In the genomic region with DNA sequence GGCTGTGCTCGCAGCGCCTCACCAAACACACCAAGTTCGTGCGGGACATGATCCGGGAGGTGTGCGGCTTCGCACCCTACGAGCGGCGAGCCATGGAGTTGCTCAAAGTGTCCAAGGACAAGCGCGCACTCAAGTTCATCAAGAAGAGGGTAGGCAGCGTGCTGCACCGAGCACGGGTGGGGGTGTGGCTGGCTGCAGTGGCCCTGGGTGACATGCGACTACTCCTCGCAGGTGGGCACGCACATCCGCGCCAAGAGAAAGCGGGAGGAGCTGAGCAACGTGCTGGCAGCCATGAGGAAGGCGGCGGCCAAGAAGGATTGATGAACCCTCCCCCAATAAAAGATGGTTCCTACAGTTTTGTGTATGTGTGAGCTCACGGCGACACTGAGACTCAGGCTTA, we compare ENCODE assay signal across 8 mouse cellular contexts. TPM values are rescaled to one million over a fixed set of nuclear protein-coding genes. Genes with fewer than 3 reads are reported as not detected.
A peak's percentile ranks its signal among the peaks of the same experiment; 100 is the strongest.
DNase-seq lines count a peak whose midpoint lies in the region; ATAC-seq and TF ChIP-seq lines count a peak whose summit lies in the region.
"Not testable (repeated sequence)": the region's sequence is repeated elsewhere in the genome, so short reads cannot be mapped to it uniquely, and the experiment has no call there.

No protein-coding gene starts in this region.

- peak overlapping the region; percentile 62 for H3K4me3 ChIP-seq in embryonic facial prominence, embryonic 13.5 days
- peak overlapping the region; percentile 77 for H3K4me3 ChIP-seq in heart, embryonic 13.5 days
- peak overlapping the region; percentile 67 for H3K4me3 ChIP-seq in intestine, postnatal 0 days (ENCODE audit: low read depth, low read length)
- H3K4me3 ChIP-seq in liver, adult 2 months (ENCODE audit: insufficient read depth, low read depth, low read length) = peak overlapping the region; percentile 90
- H3K4me3 ChIP-seq in midbrain, embryonic 12.5 days = peak overlapping the region; percentile 77
- H3K4me3 ChIP-seq in spleen, adult 2 months (ENCODE audit: extremely low read depth, insufficient read depth, insufficient read length) = peak overlapping the region; percentile 70

- peak overlapping the region; percentile 88 for H3K9ac ChIP-seq in embryonic facial prominence, embryonic 13.5 days
- H3K9ac ChIP-seq in heart, embryonic 13.5 days = peak overlapping the region; percentile 96
- H3K9ac ChIP-seq in intestine, postnatal 0 days (ENCODE audit: low read depth, low read length) = peak overlapping the region; percentile 82
- H3K9ac ChIP-seq in liver, adult 2 months (ENCODE audit: low read depth, low read length) = peak overlapping the region; percentile 93
- H3K9ac ChIP-seq in midbrain, embryonic 12.5 days (replicated peaks) = peak overlapping the region; percentile 82

- not testable (repeated sequence) for ATAC-seq in embryonic facial prominence, embryonic 13.5 days (ENCODE audit: insufficient number of reproducible peaks, insufficient read depth, low FRiP score, low TSS enrichment, low read depth); heart, embryonic 13.5 days (ENCODE audit: extremely low read depth, insufficient number of reproducible peaks, low FRiP score, low TSS enrichment); intestine, postnatal 0 days; midbrain, embryonic 12.5 days (ENCODE audit: low FRiP score, low read depth)

- not testable (repeated sequence) for H3K9me3 ChIP-seq in embryonic facial prominence, embryonic 13.5 days; heart, embryonic 13.5 days; intestine, postnatal 0 days (ENCODE audit: control insufficient read depth); midbrain, embryonic 12.5 days

- H3K36me3 ChIP-seq in embryonic facial prominence, embryonic 13.5 days = peaks cover 48% of the 10 kb centered on the region
- peaks cover 49% of the 10 kb centered on the region for H3K36me3 ChIP-seq in heart, embryonic 13.5 days
- H3K36me3 ChIP-seq in intestine, postnatal 0 days (ENCODE audit: control insufficient read depth, insufficient read depth) = peaks cover 41% of the 10 kb centered on the region
- H3K36me3 ChIP-seq in liver, adult 2 months (ENCODE audit: control insufficient read depth, insufficient read depth, low read length) = not testable (repeated sequence)
- peaks cover 47% of the 10 kb centered on the region for H3K36me3 ChIP-seq in midbrain, embryonic 12.5 days
- H3K36me3 ChIP-seq in spleen, adult 2 months (ENCODE audit: control insufficient read depth, insufficient read depth, low read length) = peaks cover 31% of the 10 kb centered on the region

- H3K4me1 ChIP-seq in embryonic facial prominence, embryonic 13.5 days = peaks cover 25% of the 10 kb centered on the region
- peaks cover 38% of the 10 kb centered on the region for H3K4me1 ChIP-seq in heart, embryonic 13.5 days
- not testable (repeated sequence) for H3K4me1 ChIP-seq in intestine, postnatal 0 days (replicated peaks; ENCODE audit: control insufficient read depth, insufficient read depth, low read length)
- H3K4me1 ChIP-seq in liver, adult 2 months (ENCODE audit: control insufficient read depth, insufficient read depth, low read length) = peaks cover 14% of the 10 kb centered on the region
- peaks cover 27% of the 10 kb centered on the region for H3K4me1 ChIP-seq in midbrain, embryonic 12.5 days
- H3K4me1 ChIP-seq in spleen, adult 2 months (ENCODE audit: control insufficient read depth, insufficient read depth, insufficient read length) = peaks cover 11% of the 10 kb centered on the region; the same call in 1 of the 2 replicates

- WGBS in embryonic facial prominence, embryonic 13.5 days = under 1% methylated on average over 26 of the region's 26 CpGs
- under 1% methylated on average over 26 of the region's 26 CpGs for WGBS in heart, embryonic 13.5 days
- WGBS in intestine, postnatal 0 days = under 1% methylated on average over 26 of the region's 26 CpGs
- under 1% methylated on average over 26 of the region's 26 CpGs for WGBS in liver, adult 2 months
- WGBS in midbrain, embryonic 12.5 days = under 1% methylated on average over 26 of the region's 26 CpGs
- under 1% methylated on average over 26 of the region's 26 CpGs for WGBS in spleen, adult 2 months

- peak overlapping the region; percentile 89 for H3K4me2 ChIP-seq in embryonic facial prominence, embryonic 13.5 days
- peak overlapping the region; percentile 94 for H3K4me2 ChIP-seq in heart, embryonic 13.5 days
- H3K4me2 ChIP-seq in intestine, postnatal 0 days (replicated peaks; ENCODE audit: low read depth) = peak overlapping the region; percentile 73
- H3K4me2 ChIP-seq in midbrain, embryonic 12.5 days (replicated peaks) = peak overlapping the region; percentile 84

- H3K27ac ChIP-seq in embryonic facial prominence, embryonic 13.5 days = peak overlapping the region; percentile 94
- peak overlapping the region; percentile 90 for H3K27ac ChIP-seq in heart, embryonic 13.5 days (replicated peaks)
- peak overlapping the region; percentile 84 for H3K27ac ChIP-seq in intestine, postnatal 0 days (ENCODE audit: low read depth, low read length)
- H3K27ac ChIP-seq in liver, adult 2 months (replicated peaks; ENCODE audit: insufficient read depth, low read depth, low read length) = peak overlapping the region; percentile 77
- peak overlapping the region; percentile 88 for H3K27ac ChIP-seq in midbrain, embryonic 12.5 days (replicated peaks)
- H3K27ac ChIP-seq in spleen, adult 2 months (ENCODE audit: insufficient read depth, low read length) = peak overlapping the region; percentile 74

- DNase-seq in 3134 (ENCODE audit: extremely low read depth, insufficient read length, low spot score) = peak; percentile 70
- DNase-seq in ZHBTc4 (ENCODE audit: low read depth, low spot score) = peak; percentile 85
- not testable (repeated sequence) for DNase-seq in liver, adult 2 months (ENCODE audit: extremely low read depth, low read depth, low spot score); spleen, adult 2 months (ENCODE audit: low read depth in 1 of 2, low spot score in 2 of 2)

- not testable (repeated sequence) for TF ChIP-seq CTCF in intestine, postnatal 0 days (IDR thresholded peaks at IDR 0.05; ENCODE audit: low read depth); liver, adult 2 months (IDR thresholded peaks at IDR 0.05; ENCODE audit: low read depth, low read length); spleen, adult 2 months (IDR thresholded peaks at IDR 0.05; ENCODE audit: extremely low read depth, insufficient read depth, insufficient read length, insufficient replicate concordance)

- H3K79me2 ChIP-seq in liver, adult 2 months (ENCODE audit: control insufficient read depth, insufficient read depth, low read length) = peaks cover 11% of the 10 kb centered on the region; the same call in 1 of the 2 replicates

- TF ChIP-seq POLR2A in liver, adult 2 months (IDR thresholded peaks at IDR 0.05; ENCODE audit: extremely low read depth, insufficient read depth, low read length); spleen, adult 2 months (IDR thresholded peaks at IDR 0.05; ENCODE audit: low read depth, low read length): not testable (repeated sequence)

- not testable (repeated sequence) for H3K27me3 ChIP-seq in embryonic facial prominence, embryonic 13.5 days; heart, embryonic 13.5 days (replicated peaks); intestine, postnatal 0 days (replicated peaks; ENCODE audit: control insufficient read depth, insufficient read depth, low read length); liver, adult 2 months (ENCODE audit: control insufficient read depth, insufficient read depth, low read length); midbrain, embryonic 12.5 days; spleen, adult 2 months (ENCODE audit: control insufficient read depth, insufficient read depth, low read length)

RNA-seq across cellular contexts. Expression of gene Rpl36, which starts 0.7 kb away (rescaled TPM):
- polyA plus RNA-seq in embryonic facial prominence, embryonic 13.5 days (2015; fragmentation: Nextera tagmentation; extraction: Ambion mirVana) = 1,916 and 1,978 TPM in 2 replicates
- 1,294 and 1,391 TPM in 2 replicates for polyA plus RNA-seq in heart, embryonic 13.5 days (2015; fragmentation: Nextera tagmentation; extraction: Ambion mirVana)
- polyA plus RNA-seq in intestine, postnatal 0 days (2015; fragmentation: Nextera tagmentation; extraction: Ambion mirVana) = 1,422 and 1,459 TPM in 2 replicates
- total RNA-seq in liver, adult 2 months (2014; rRNA removed) = 820 and 1,038 TPM in 2 replicates
- 845 and 1,134 TPM in 2 replicates for polyA plus RNA-seq in liver, adult 2 months (2012; rRNA removed)
- 1,173 and 1,210 TPM in 2 replicates for polyA plus RNA-seq in midbrain, embryonic 12.5 days (2016; fragmentation: Nextera tagmentation; extraction: Ambion mirVana)
- 2,050 and 3,346 TPM in 2 replicates for polyA plus RNA-seq in spleen, adult 2 months (2012; rRNA removed)

RNA-seq across cellular contexts. Expression of gene 2410015M20Rik, which starts 4.3 kb away (rescaled TPM):
- polyA plus RNA-seq in embryonic facial prominence, embryonic 13.5 days (2015; fragmentation: Nextera tagmentation; extraction: Ambion mirVana) = 254 and 258 TPM in 2 replicates
- 273 and 332 TPM in 2 replicates for polyA plus RNA-seq in heart, embryonic 13.5 days (2015; fragmentation: Nextera tagmentation; extraction: Ambion mirVana)
- 358 and 361 TPM in 2 replicates for polyA plus RNA-seq in intestine, postnatal 0 days (2015; fragmentation: Nextera tagmentation; extraction: Ambion mirVana)
- total RNA-seq in liver, adult 2 months (2014; rRNA removed) = 201 and 208 TPM in 2 replicates
- polyA plus RNA-seq in liver, adult 2 months (2012; rRNA removed) = 214 and 259 TPM in 2 replicates
- 174 and 178 TPM in 2 replicates for polyA plus RNA-seq in midbrain, embryonic 12.5 days (2016; fragmentation: Nextera tagmentation; extraction: Ambion mirVana)
- polyA plus RNA-seq in spleen, adult 2 months (2012; rRNA removed) = 101 and 140 TPM in 2 replicates

RNA-seq across cellular contexts. Expression of gene Lonp1, which starts 12.8 kb away (rescaled TPM):
- polyA plus RNA-seq in embryonic facial prominence, embryonic 13.5 days (2015; fragmentation: Nextera tagmentation; extraction: Ambion mirVana) = 50.9 and 53.7 TPM in 2 replicates
- polyA plus RNA-seq in heart, embryonic 13.5 days (2015; fragmentation: Nextera tagmentation; extraction: Ambion mirVana) = 54.4 and 58.9 TPM in 2 replicates
- 23.2 and 25.5 TPM in 2 replicates for polyA plus RNA-seq in intestine, postnatal 0 days (2015; fragmentation: Nextera tagmentation; extraction: Ambion mirVana)
- 81.0 and 89.5 TPM in 2 replicates for total RNA-seq in liver, adult 2 months (2014; rRNA removed)
- 124 and 129 TPM in 2 replicates for polyA plus RNA-seq in liver, adult 2 months (2012; rRNA removed)
- polyA plus RNA-seq in midbrain, embryonic 12.5 days (2016; fragmentation: Nextera tagmentation; extraction: Ambion mirVana) = 52.1 TPM in 2 replicates
- polyA plus RNA-seq in spleen, adult 2 months (2012; rRNA removed) = 35.2 and 44.9 TPM in 2 replicates

RNA-seq across cellular contexts. Expression of gene Catsperd, which starts 14.1 kb away (rescaled TPM):
- 0.66 and 0.94 TPM in 2 replicates for polyA plus RNA-seq in embryonic facial prominence, embryonic 13.5 days (2015; fragmentation: Nextera tagmentation; extraction: Ambion mirVana)
- 0.22 and 0.40 TPM in 2 replicates for polyA plus RNA-seq in heart, embryonic 13.5 days (2015; fragmentation: Nextera tagmentation; extraction: Ambion mirVana)
- 0.65 and 0.68 TPM in 2 replicates for polyA plus RNA-seq in intestine, postnatal 0 days (2015; fragmentation: Nextera tagmentation; extraction: Ambion mirVana)
- total RNA-seq in liver, adult 2 months (2014; rRNA removed) = 1.0 and 1.1 TPM in 2 replicates
- 0.70 and 4.0 TPM in 2 replicates for polyA plus RNA-seq in liver, adult 2 months (2012; rRNA removed)
- polyA plus RNA-seq in midbrain, embryonic 12.5 days (2016; fragmentation: Nextera tagmentation; extraction: Ambion mirVana) = 0.80 and 1.1 TPM in 2 replicates
- 0.14 and 0.28 TPM in 2 replicates for polyA plus RNA-seq in spleen, adult 2 months (2012; rRNA removed)

RNA-seq across cellular contexts. Expression of gene Safb, which starts 29.3 kb away (rescaled TPM):
- 119 and 132 TPM in 2 replicates for polyA plus RNA-seq in embryonic facial prominence, embryonic 13.5 days (2015; fragmentation: Nextera tagmentation; extraction: Ambion mirVana)
- 66.9 and 68.1 TPM in 2 replicates for polyA plus RNA-seq in heart, embryonic 13.5 days (2015; fragmentation: Nextera tagmentation; extraction: Ambion mirVana)
- polyA plus RNA-seq in intestine, postnatal 0 days (2015; fragmentation: Nextera tagmentation; extraction: Ambion mirVana) = 40.0 and 44.9 TPM in 2 replicates
- 20.8 and 22.9 TPM in 2 replicates for total RNA-seq in liver, adult 2 months (2014; rRNA removed)
- 36.6 and 56.2 TPM in 2 replicates for polyA plus RNA-seq in liver, adult 2 months (2012; rRNA removed)
- 168 and 177 TPM in 2 replicates for polyA plus RNA-seq in midbrain, embryonic 12.5 days (2016; fragmentation: Nextera tagmentation; extraction: Ambion mirVana)
- 103 and 105 TPM in 2 replicates for polyA plus RNA-seq in spleen, adult 2 months (2012; rRNA removed)
